Mouse (Mus musculus) MEL (cell line): ENCODE data around the gene Tubal3.

Experiments used
- CHD1 ChIP-seq: IDR thresholded peaks from 2 replicates; pipeline ENCODE4 v1.6.1; 2012; ENCODE audit warnings: low read depth, mild to moderate bottlenecking, inconsistent platforms, low read length, improper control_type of control experiment
- CTCF ChIP-seq, 3 experiments: IDR thresholded peaks in 2 of 3; conservative IDR thresholded peaks in 1 of 3; 2 replicates each; pipeline ENCODE4 v1.5.1; 2011 to 2012; ENCODE audit warnings: low read length in 3 of 3, low read depth in 2 of 3, mild to moderate bottlenecking in 2 of 3, improper control_type of control experiment in 1 of 3, inconsistent platforms in 1 of 3, mixed read lengths in 1 of 3, moderate library complexity in 1 of 3; ENCODE audit not compliant: control insufficient read depth in 1 of 3, insufficient read depth in 1 of 3, poor library complexity in 1 of 3, severe bottlenecking in 1 of 3
- E2F4 ChIP-seq: IDR thresholded peaks from 2 replicates; pipeline ENCODE4 v1.6.1; 2011; ENCODE audit warnings: low read depth, low read length, improper control_type of control experiment, borderline replicate concordance
- EP300 ChIP-seq, 2 experiments: IDR thresholded peaks; 2 replicates each; pipeline ENCODE4 v1.6.1; 2011; ENCODE audit warnings: improper control_type of control experiment in 2 of 2, low read length in 2 of 2, low read depth in 1 of 2, mild to moderate bottlenecking in 1 of 2
- ETS1 ChIP-seq: IDR thresholded peaks from 2 replicates; pipeline ENCODE4 v1.6.1; 2012; ENCODE audit warnings: low read depth, mild to moderate bottlenecking, inconsistent platforms, low read length, improper control_type of control experiment, moderate library complexity
- JUND ChIP-seq: IDR thresholded peaks from 2 replicates; pipeline ENCODE4 v1.6.1; 2011; ENCODE audit warnings: low read depth, mild to moderate bottlenecking, improper control_type of control experiment, low read length
- MAFK ChIP-seq: IDR thresholded peaks from 2 replicates; pipeline ENCODE4 v1.6.1; 2011; ENCODE audit warnings: low read depth, mild to moderate bottlenecking, low read length, improper control_type of control experiment, borderline replicate concordance
- MAX ChIP-seq: IDR thresholded peaks from 2 replicates; pipeline ENCODE4 v1.6.1; 2011; ENCODE audit warnings: low read length, improper control_type of control experiment
- NRF1 ChIP-seq: IDR thresholded peaks from 2 replicates; pipeline ENCODE4 v1.6.1; 2014; ENCODE audit warnings: low read depth, mild to moderate bottlenecking, inconsistent platforms, low read length, improper control_type of control experiment, moderate library complexity; ENCODE audit not compliant: poor library complexity, insufficient read depth, severe bottlenecking
- POLR2A ChIP-seq, 2 experiments: IDR thresholded peaks; 2 replicates each; pipeline ENCODE4 v1.6.1; 2011 to 2012; ENCODE audit warnings: low read length in 2 of 2, mild to moderate bottlenecking in 2 of 2, control low read depth in 1 of 2, improper control_type of control experiment in 1 of 2, low read depth in 1 of 2, moderate library complexity in 1 of 2; ENCODE audit not compliant: control insufficient read depth in 1 of 2, insufficient read depth in 1 of 2, poor library complexity in 1 of 2
- RCOR1 ChIP-seq: IDR thresholded peaks from 2 replicates; pipeline ENCODE4 v1.6.1; 2012; ENCODE audit warnings: low read depth, mild to moderate bottlenecking, inconsistent platforms, low read length, improper control_type of control experiment
- USF2 ChIP-seq, 2 experiments: IDR thresholded peaks; 2 replicates each; pipeline ENCODE4 v1.6.1; 2011 to 2012; ENCODE audit warnings: improper control_type of control experiment in 2 of 2, low read length in 2 of 2, borderline replicate concordance in 1 of 2, inconsistent platforms in 1 of 2, low read depth in 1 of 2, mild to moderate bottlenecking in 1 of 2; ENCODE audit not compliant: insufficient read depth in 1 of 2
- ZNF384 ChIP-seq: IDR thresholded peaks from 2 replicates; pipeline ENCODE4 v1.6.1; 2012; ENCODE audit warnings: low read depth, mild to moderate bottlenecking, inconsistent platforms, low read length, improper control_type of control experiment

GRCm38 (mm10) chr13:3869901-3870300 lies 48.2 kb upstream of the Tubal3 start:
- no peak for TF ChIP-seq EP300 (IDR thresholded peaks at IDR 0.05; ENCODE audit: low read depth in 1 of 2, low read length in 2 of 2)
- TF ChIP-seq ETS1: no peak
- no peak for TF ChIP-seq CTCF (IDR thresholded peaks at IDR 0.05 in 2 of 3, conservative IDR thresholded peaks at IDR 0.05 in 1 of 3; ENCODE audit: control insufficient read depth in 1 of 3, insufficient read depth in 1 of 3, low read depth in 2 of 3, low read length in 3 of 3, poor library complexity in 1 of 3, severe bottlenecking in 1 of 3)
- TF ChIP-seq JUND: no peak
- no peak for TF ChIP-seq CHD1
- TF ChIP-seq POLR2A (IDR thresholded peaks at IDR 0.05; ENCODE audit: control insufficient read depth in 1 of 2, insufficient read depth in 1 of 2, low read depth in 1 of 2, low read length in 2 of 2, poor library complexity in 1 of 2): no peak
- TF ChIP-seq MAX: no peak
- TF ChIP-seq USF2 (IDR thresholded peaks at IDR 0.05; ENCODE audit: borderline replicate concordance in 1 of 2, insufficient read depth in 1 of 2, low read depth in 1 of 2, low read length in 2 of 2): no peak
- no peak for TF ChIP-seq NRF1
- no peak for TF ChIP-seq MAFK
- no peak for TF ChIP-seq RCOR1
- no peak for TF ChIP-seq ZNF384
- no peak for TF ChIP-seq E2F4
